Mouse (Mus musculus) megakaryocyte-erythroid progenitor cell, adult 5-6 weeks (primary cell): ENCODE results near the gene Sec22a. TPM values are rescaled to one million over a fixed set of nuclear protein-coding genes. Genes with fewer than 3 reads are reported as not detected.

Experiments
- ATAC-seq: replicated peaks from 2 replicates; pipeline ENCODE4 v1.8.0; 2016; ENCODE audit warnings: mild to moderate bottlenecking, inconsistent platforms; ENCODE audit not compliant: severe bottlenecking, poor library complexity, low FRiP score, low TSS enrichment
- total RNA-seq, 2 experiments: library from RNA; stranded (forward) in 1 of 2; stranded (reverse) in 1 of 2; fragments of 200-1000, 215-1000 nt in 1 of 2; fragments of >200 nt in 1 of 2; fragmentation: Nextera tagmentation in 1 of 2; gene quantifications; 2 replicates each; pipeline ENCODE4 v1.2.3; 2014 to 2017

The Sec22a gene
- total RNA-seq, 2 experiments from 2014 or later = 8.5 to 13.7 TPM

DNA sequence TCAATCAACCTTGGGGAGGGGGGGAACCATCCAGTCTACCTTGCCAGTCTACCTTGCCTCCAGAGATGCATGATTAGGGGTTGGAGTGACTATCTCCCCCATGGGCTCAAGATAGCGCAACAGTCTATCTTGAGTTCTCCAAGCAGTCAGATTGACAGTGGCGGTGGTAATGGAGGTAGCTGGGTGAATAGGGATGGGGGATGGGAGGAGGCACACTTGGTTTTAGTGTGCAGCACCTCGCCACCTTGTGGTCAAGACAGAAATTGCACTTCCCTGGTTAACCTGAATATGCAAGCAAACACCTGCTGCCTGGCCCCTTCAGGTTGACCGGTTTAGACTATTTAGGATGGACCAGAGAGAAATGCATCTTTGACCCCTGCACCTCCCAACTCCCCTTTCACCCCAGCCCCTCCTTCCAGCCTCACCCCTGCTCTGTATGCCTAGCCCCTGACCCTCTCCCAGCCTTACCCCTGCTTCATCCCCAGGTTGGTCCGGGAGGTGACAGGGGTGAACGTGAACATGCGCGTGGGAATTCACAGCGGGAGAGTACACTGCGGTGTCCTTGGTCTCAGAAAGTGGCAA, 93.3 kb downstream of the Sec22a start:
- ATAC-seq = peak; percentile 60

Other genes with a start within 250 kb of the Sec22a start
- not detected in 2 replicates for gene Adcy5, start 209.0 kb downstream of the Sec22a start, total RNA-seq (2014; fragmentation: Nextera tagmentation)
- gene Adcy5, start 209.0 kb downstream of the Sec22a start, total RNA-seq (2017) = not detected in 2 replicates
- gene Pdia5, start 127.0 kb upstream of the Sec22a start, total RNA-seq (2014; fragmentation: Nextera tagmentation) = 2.5 and 4.7 TPM in 2 replicates
- 2.3 TPM in 1 of 2 replicates, not detected in the other for gene Pdia5, start 127.0 kb upstream of the Sec22a start, total RNA-seq (2017)
- gene Sema5b, start 177.2 kb upstream of the Sec22a start, total RNA-seq (2014; fragmentation: Nextera tagmentation) = not detected in 2 replicates
- gene Sema5b, start 177.2 kb upstream of the Sec22a start, total RNA-seq (2017) = not detected in 2 replicates